Mouse (Mus musculus): ENCODE results near the gene Imp4. TPM values are rescaled to one million over a fixed set of nuclear protein-coding genes. Genes with fewer than 3 reads are reported as not detected.

Imp4 gene
- polyA plus RNA-seq (2014; fragmentation: Nextera tagmentation; extraction: Ambion mirVana): 93.4 and 104 TPM in 2 replicates

DNA sequence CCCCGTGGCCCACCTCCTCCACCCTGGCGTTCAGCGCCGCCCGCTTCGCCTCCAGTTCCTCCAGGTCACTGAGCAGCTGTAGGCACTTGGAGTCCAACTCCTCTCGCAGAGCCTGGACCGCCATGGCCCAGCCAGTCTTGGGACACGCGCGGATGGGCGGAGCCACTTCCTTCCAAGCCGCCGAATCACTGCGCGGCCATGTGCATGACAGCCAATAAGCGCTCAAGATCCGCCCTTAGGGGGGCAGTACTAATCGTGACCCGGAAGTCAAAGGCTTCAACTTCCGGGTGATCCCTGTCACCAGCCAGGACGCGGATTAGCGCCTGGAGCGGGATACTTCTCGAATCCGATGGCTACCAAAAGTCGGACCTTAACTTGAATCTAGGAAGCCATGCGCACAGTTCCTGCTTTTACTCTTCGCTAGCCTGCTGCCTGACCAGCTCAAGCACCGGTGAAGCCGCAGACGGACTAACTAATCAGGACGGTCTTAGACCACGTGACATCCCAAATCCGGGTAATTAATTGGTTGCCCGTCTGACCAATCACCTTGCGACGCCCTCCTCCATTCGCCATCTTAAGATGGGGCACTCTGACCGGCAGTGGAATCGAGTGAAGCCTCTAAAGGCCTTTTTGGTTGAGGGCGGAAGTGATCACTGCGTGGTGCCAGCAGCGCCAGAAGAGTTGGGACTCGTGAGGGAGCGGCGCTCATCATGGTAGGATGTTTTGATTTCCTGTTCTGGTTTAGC is at the start of gene Imp4, which contains the start of gene Ccdc115:
Gene Imp4, plus strand, starts transcription at position 637 of the 746 bp plus-strand sequence.
Gene Ccdc115, minus strand, starts transcription at position 458 of the 746 bp plus-strand sequence.
- Histone ChIP-seq H3K27me3 (ENCODE audit: control insufficient read depth, insufficient read depth, low read length) (no peaks in the 10 kb centered on the region), H3K4me2 (ENCODE audit: low read depth, low read length) (peak within 1 kb of the TSS; percentile 61), H3K9ac (replicated peaks; ENCODE audit: low read length) (peak within 1 kb of the TSS; percentile 73), H3K27ac (replicated peaks; ENCODE audit: low read depth, low read length) (peak within 1 kb of the TSS; percentile 62; the same call in 1 of the 2 replicates), H3K9me3 (replicated peaks; ENCODE audit: control insufficient read depth, low read length) (no peaks in the 10 kb centered on the region), H3K36me3 (replicated peaks; ENCODE audit: control insufficient read depth, insufficient read depth, low read depth, low read length) (peaks cover 9% of the 10 kb centered on the region), H3K4me3 (ENCODE audit: low read depth, low read length) (peak within 1 kb of the TSS; percentile 73), H3K4me1 (ENCODE audit: control insufficient read depth, insufficient read depth, low read length) (no peaks in the 10 kb centered on the region)
- DNase-seq (ENCODE audit: low spot score): peak; percentile 99
- ATAC-seq (replicated peaks; ENCODE audit: insufficient number of reproducible peaks, low FRiP score, low TSS enrichment, low read depth): peak; percentile 96
- WGBS: 0% methylated on average over 48 of the region's 48 CpGs

GRCm38 (mm10) chr1:34396321-34396720 is 43.3 kb upstream of the Imp4 start:
- DNase-seq (ENCODE audit: low spot score): no peak
- Histone ChIP-seq H3K4me2 (ENCODE audit: low read depth, low read length) (no peak overlapping the region), H3K27ac (replicated peaks; ENCODE audit: low read depth, low read length) (no peak overlapping the region), H3K4me1 (ENCODE audit: control insufficient read depth, insufficient read depth, low read length) (no peaks in the 10 kb centered on the region), H3K9ac (replicated peaks; ENCODE audit: low read length) (no peak overlapping the region), H3K36me3 (replicated peaks; ENCODE audit: control insufficient read depth, insufficient read depth, low read depth, low read length) (no peaks in the 10 kb centered on the region), H3K27me3 (ENCODE audit: control insufficient read depth, insufficient read depth, low read length) (no peaks in the 10 kb centered on the region), H3K4me3 (ENCODE audit: low read depth, low read length) (no peak overlapping the region), H3K9me3 (replicated peaks; ENCODE audit: control insufficient read depth, low read length) (no peaks in the 10 kb centered on the region)
- no peak for ATAC-seq (replicated peaks; ENCODE audit: insufficient number of reproducible peaks, low FRiP score, low TSS enrichment, low read depth)
- 91% methylated on average over 4 of the region's 4 CpGs for WGBS

DNA sequence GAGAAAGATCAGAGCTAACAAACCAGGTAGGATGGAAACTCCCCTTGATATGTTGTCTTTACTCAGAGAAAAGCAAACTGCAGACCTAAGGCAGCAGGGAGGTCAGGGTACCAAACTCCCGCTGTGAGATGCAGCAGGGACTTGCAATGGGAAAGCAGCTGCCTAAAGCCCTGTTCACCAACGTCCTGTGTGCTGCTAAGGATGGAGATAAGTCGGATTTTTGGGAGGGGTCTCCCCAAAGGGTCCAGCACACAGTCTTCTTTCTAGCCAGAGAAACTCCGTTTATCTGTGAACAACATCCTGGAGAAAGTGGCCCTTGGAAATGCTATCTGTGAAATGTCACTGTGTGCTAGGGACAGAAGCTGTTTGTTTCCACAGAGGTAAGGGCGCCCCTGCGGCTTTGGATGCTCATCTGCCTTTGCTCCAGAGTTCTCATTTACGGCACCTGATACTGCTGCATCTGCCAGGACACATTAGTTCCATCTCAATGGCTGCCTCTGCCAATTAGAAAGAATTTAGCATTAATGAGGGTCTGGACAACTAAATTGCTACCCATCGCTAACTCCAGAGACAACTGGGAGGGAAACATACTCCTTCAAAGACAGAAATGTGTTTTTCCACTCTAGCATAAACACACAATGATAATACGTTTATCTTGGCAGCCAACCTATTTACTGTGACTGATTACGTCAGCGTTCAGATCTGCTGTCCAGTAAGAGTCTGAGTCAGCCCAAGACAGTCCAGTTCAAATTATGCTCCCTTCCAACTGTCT is 40.3 kb upstream of the Imp4 start:
- H3K9ac ChIP-seq (replicated peaks; ENCODE audit: low read length): no peak overlapping the region
- DNase-seq (ENCODE audit: low spot score) (no peak), ATAC-seq (replicated peaks; ENCODE audit: insufficient number of reproducible peaks, low FRiP score, low TSS enrichment, low read depth) (no peak)
- no peaks in the 10 kb centered on the region for H3K27me3 ChIP-seq (ENCODE audit: control insufficient read depth, insufficient read depth, low read length)
- 45% methylated on average over 11 of the region's 11 CpGs for WGBS
- no peak overlapping the region for H3K4me3 ChIP-seq (ENCODE audit: low read depth, low read length)
- H3K9me3 ChIP-seq (replicated peaks; ENCODE audit: control insufficient read depth, low read length): no peaks in the 10 kb centered on the region
- H3K36me3 ChIP-seq (replicated peaks; ENCODE audit: control insufficient read depth, insufficient read depth, low read depth, low read length): no peaks in the 10 kb centered on the region
- no peak overlapping the region for H3K27ac ChIP-seq (replicated peaks; ENCODE audit: low read depth, low read length)
- no peaks in the 10 kb centered on the region for H3K4me1 ChIP-seq (ENCODE audit: control insufficient read depth, insufficient read depth, low read length)
- H3K4me2 ChIP-seq (ENCODE audit: low read depth, low read length): no peak overlapping the region

GRCm38 (mm10) chr1:34428466-34428865 is 11.2 kb upstream of the Imp4 start:
- H3K4me2 ChIP-seq (ENCODE audit: low read depth, low read length): no peak overlapping the region
- WGBS: 91% methylated on average over 2 of the region's 2 CpGs
- DNase-seq (ENCODE audit: low spot score): no peak

GRCm38 (mm10) chr1:34429281-34429680 is 10.4 kb upstream of the Imp4 start:
- no peak for DNase-seq (ENCODE audit: low spot score)
- no peak overlapping the region for H3K27ac ChIP-seq (replicated peaks; ENCODE audit: low read depth, low read length)
- H3K9ac ChIP-seq (replicated peaks; ENCODE audit: low read length): no peak overlapping the region
- no peak overlapping the region for H3K4me2 ChIP-seq (ENCODE audit: low read depth, low read length)
- no peaks in the 10 kb centered on the region; the same call in 1 of the 2 replicates for H3K36me3 ChIP-seq (replicated peaks; ENCODE audit: control insufficient read depth, insufficient read depth, low read depth, low read length)
- H3K4me3 ChIP-seq (ENCODE audit: low read depth, low read length): no peak overlapping the region
- WGBS: 95% methylated on average over 4 of the region's 4 CpGs
- ATAC-seq (replicated peaks; ENCODE audit: insufficient number of reproducible peaks, low FRiP score, low TSS enrichment, low read depth): no peak
- no peaks in the 10 kb centered on the region for H3K27me3 ChIP-seq (ENCODE audit: control insufficient read depth, insufficient read depth, low read length)
- H3K9me3 ChIP-seq (replicated peaks; ENCODE audit: control insufficient read depth, low read length): peaks cover 10% of the 10 kb centered on the region
- H3K4me1 ChIP-seq (ENCODE audit: control insufficient read depth, insufficient read depth, low read length): no peaks in the 10 kb centered on the region

More at GRCm38 (mm10) chr1:34428466-34428865, 11.2 kb upstream of the Imp4 start:
- no peaks in the 10 kb centered on the region; the same call in 1 of the 2 replicates for H3K36me3 ChIP-seq (replicated peaks; ENCODE audit: control insufficient read depth, insufficient read depth, low read depth, low read length)
- H3K27me3 ChIP-seq (ENCODE audit: control insufficient read depth, insufficient read depth, low read length): no peaks in the 10 kb centered on the region
- no peak overlapping the region for H3K27ac ChIP-seq (replicated peaks; ENCODE audit: low read depth, low read length)
- ATAC-seq (replicated peaks; ENCODE audit: insufficient number of reproducible peaks, low FRiP score, low TSS enrichment, low read depth): no peak
- no peak overlapping the region for H3K9ac ChIP-seq (replicated peaks; ENCODE audit: low read length)
- no peaks in the 10 kb centered on the region for H3K4me1 ChIP-seq (ENCODE audit: control insufficient read depth, insufficient read depth, low read length)
- H3K9me3 ChIP-seq (replicated peaks; ENCODE audit: control insufficient read depth, low read length): peaks cover 10% of the 10 kb centered on the region
- no peak overlapping the region for H3K4me3 ChIP-seq (ENCODE audit: low read depth, low read length)

DNA sequence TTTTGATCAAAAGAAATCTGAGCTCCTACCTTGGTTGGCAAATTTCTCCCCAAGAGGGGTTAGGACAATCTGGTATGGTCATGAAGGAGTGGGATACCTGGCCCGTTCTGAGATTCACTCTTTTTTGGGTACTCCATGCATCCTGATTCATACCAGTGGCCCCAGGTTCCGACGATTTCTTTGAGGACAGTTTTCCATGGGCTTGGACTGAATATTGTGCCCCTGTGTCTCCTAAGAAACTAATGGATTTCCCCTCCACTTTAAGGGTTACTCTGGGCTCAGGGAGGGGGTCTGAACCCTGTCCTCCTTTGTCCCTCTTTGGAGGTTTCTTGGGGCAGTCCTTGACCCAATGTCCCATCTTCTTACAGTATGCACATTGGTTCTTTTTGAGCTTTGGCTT is 8.7 kb upstream of the Imp4 start:
- no peak overlapping the region for H3K4me3 ChIP-seq (ENCODE audit: low read depth, low read length)
- no peak overlapping the region for H3K4me2 ChIP-seq (ENCODE audit: low read depth, low read length)
- no peaks in the 10 kb centered on the region; the same call in 1 of the 2 replicates for H3K36me3 ChIP-seq (replicated peaks; ENCODE audit: control insufficient read depth, insufficient read depth, low read depth, low read length)
- WGBS: 85% methylated on average over 3 of the region's 3 CpGs
- no peak for ATAC-seq (replicated peaks; ENCODE audit: insufficient number of reproducible peaks, low FRiP score, low TSS enrichment, low read depth)
- no peaks in the 10 kb centered on the region for H3K4me1 ChIP-seq (ENCODE audit: control insufficient read depth, insufficient read depth, low read length)
- no peak for DNase-seq (ENCODE audit: low spot score)
- no peak overlapping the region for H3K9ac ChIP-seq (replicated peaks; ENCODE audit: low read length)
- no peak overlapping the region for H3K27ac ChIP-seq (replicated peaks; ENCODE audit: low read depth, low read length)
- peaks cover 10% of the 10 kb centered on the region for H3K9me3 ChIP-seq (replicated peaks; ENCODE audit: control insufficient read depth, low read length)
- H3K27me3 ChIP-seq (ENCODE audit: control insufficient read depth, insufficient read depth, low read length): no peaks in the 10 kb centered on the region

- no peak overlapping the region for H3K27ac ChIP-seq (replicated peaks; ENCODE audit: low read depth, low read length)
- no peaks in the 10 kb centered on the region; the same call in 1 of the 2 replicates for H3K36me3 ChIP-seq (replicated peaks; ENCODE audit: control insufficient read depth, insufficient read depth, low read depth, low read length)
- H3K9me3 ChIP-seq (replicated peaks; ENCODE audit: control insufficient read depth, low read length): peaks cover 10% of the 10 kb centered on the region
- no peak overlapping the region for H3K4me3 ChIP-seq (ENCODE audit: low read depth, low read length)
- ATAC-seq (replicated peaks; ENCODE audit: insufficient number of reproducible peaks, low FRiP score, low TSS enrichment, low read depth): no peak
- H3K9ac ChIP-seq (replicated peaks; ENCODE audit: low read length): no peak overlapping the region
- no peaks in the 10 kb centered on the region for H3K4me1 ChIP-seq (ENCODE audit: control insufficient read depth, insufficient read depth, low read length)
- no peak for DNase-seq (ENCODE audit: low spot score)
- H3K27me3 ChIP-seq (ENCODE audit: control insufficient read depth, insufficient read depth, low read length): no peaks in the 10 kb centered on the region
- 98% methylated on average over 9 of the region's 9 CpGs for WGBS
- H3K4me2 ChIP-seq (ENCODE audit: low read depth, low read length): no peak overlapping the region
Measured at GRCm38 (mm10) chr1:34431431-34431830, 8.2 kb upstream of the Imp4 start.

DNA sequence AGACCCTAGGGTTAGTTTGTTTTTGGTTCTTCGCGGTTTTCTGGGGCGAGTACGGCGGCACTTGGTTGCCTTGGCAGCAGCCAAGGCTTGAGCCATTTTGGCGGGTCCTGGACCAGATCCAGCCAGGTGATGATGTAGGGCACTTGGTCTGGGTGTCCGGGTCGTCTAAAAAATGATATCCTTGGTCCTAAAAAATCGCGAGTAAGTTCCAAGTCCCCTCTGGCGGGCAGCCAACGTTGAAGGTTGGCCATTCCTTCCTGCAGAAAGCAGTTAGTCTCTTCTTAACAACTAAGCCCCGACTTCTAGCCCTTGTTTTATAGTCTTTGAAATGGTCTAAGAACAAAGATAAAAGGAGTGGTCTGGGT is 7.3 kb upstream of the Imp4 start:
- Histone ChIP-seq H3K9ac (replicated peaks; ENCODE audit: low read length) (peak overlapping the region; percentile 66), H3K27me3 (ENCODE audit: control insufficient read depth, insufficient read depth, low read length) (no peaks in the 10 kb centered on the region), H3K4me1 (ENCODE audit: control insufficient read depth, insufficient read depth, low read length) (no peaks in the 10 kb centered on the region), H3K4me3 (ENCODE audit: low read depth, low read length) (peak overlapping the region; percentile 38), H3K4me2 (ENCODE audit: low read depth, low read length) (peak overlapping the region; percentile 73), H3K36me3 (replicated peaks; ENCODE audit: control insufficient read depth, insufficient read depth, low read depth, low read length) (no peaks in the 10 kb centered on the region; the same call in 1 of the 2 replicates), H3K9me3 (replicated peaks; ENCODE audit: control insufficient read depth, low read length) (peaks cover 10% of the 10 kb centered on the region), H3K27ac (replicated peaks; ENCODE audit: low read depth, low read length) (no peak overlapping the region)
- WGBS: 38% methylated on average over 13 of the region's 13 CpGs
- DNase-seq (ENCODE audit: low spot score) (peak; percentile 38), ATAC-seq (replicated peaks; ENCODE audit: insufficient number of reproducible peaks, low FRiP score, low TSS enrichment, low read depth) (no peak)
